Mouse (Mus musculus) cerebellum, adult 2 months (tissue): ENCODE measurements around the gene Ccdc146.

Experiments
- CTCF ChIP-seq: fragments of 200-500 bp; IDR thresholded peaks from 2 replicates; pipeline ENCODE4 v1.5.1; 2011; ENCODE audit warnings: low read depth, mild to moderate bottlenecking, control low read depth, low read length, moderate library complexity, borderline replicate concordance; ENCODE audit not compliant: insufficient read depth
- POLR2A ChIP-seq: fragments of 200-500 bp; IDR thresholded peaks from 2 replicates; pipeline ENCODE4 v1.6.1; 2011; ENCODE audit warnings: low read length, control low read depth, borderline replicate concordance; ENCODE audit not compliant: insufficient read depth

DNA sequence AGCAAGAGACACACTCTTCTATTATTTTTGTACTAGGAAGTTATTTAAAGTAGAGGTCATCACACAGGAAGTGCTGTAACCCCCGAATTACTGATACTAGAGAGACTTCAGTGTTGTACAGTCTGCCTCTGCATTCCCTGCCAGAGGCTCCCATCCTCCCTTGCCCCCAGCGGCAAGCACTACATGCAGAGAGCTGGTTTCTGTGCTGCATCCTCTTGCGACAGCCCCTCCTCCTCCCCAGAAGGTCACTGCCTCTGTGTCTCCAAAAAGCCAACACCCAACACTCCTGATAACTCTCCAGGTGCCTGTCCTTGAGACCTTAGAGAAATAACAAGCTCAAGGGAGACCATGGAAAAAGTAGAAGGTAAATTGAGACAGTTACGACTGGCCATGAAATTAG, 167.4 kb downstream of the Ccdc146 start:
- TF ChIP-seq CTCF (no peak), POLR2A (no peak)
